Mouse (Mus musculus) right cerebral cortex, postnatal 4 days (tissue): ENCODE measurements around the gene Vmn1r185.
"Not testable (repeated sequence)": the region's sequence is repeated elsewhere in the genome, so short reads cannot be mapped to it uniquely, and the experiment has no call there.

Experiments
- DNase-seq: peaks from one replicate; pipeline ENCODE4 v3.0.0-alpha.2; 2022

Vmn1r185 gene

DNA sequence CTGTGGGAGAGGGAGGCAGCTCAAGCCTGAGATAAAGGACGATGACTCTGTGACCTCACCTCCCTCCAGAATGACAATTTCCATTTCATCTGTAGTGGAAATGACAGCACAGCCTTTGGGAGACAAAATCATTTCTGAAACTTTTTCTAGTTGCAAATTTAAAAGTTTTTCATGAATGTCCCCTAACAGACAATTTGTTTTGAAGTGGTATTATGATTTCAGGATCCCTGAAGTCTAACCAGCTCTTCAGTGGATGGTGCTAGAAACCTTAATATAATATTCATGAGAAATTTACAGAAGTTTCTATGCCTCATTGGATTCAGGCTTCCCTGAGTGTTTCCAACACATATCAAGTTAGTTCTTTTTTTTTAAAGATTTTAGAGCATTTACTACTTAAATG lies at the start of gene Vmn1r185:
Vmn1r185 (minus strand) TSS at position 101 of the 400 bp plus-strand sequence.
- DNase-seq = not testable (repeated sequence)

DNA sequence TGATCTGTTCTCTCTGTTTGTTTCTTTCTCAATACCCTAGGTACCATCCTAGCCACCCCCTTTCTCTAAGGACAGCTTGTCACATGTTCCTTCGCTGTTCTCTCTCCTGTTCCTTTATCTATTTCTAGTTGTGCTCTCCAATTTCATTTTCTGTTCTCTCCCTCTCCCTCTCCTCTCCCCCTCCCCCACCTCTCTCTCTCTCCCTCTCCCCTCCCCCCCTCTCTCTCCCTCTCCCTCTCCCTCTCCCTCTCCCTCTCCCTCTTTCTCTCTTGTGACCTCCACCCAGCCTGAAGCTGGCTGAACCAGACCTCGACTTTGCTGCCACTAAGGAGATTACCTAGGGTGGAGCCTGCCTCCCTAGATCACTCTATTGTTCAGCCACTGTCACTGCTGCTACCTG lies 49.2 kb upstream of the Vmn1r185 start:
- not testable (repeated sequence) for DNase-seq

- no peak for DNase-seq
These were observed 47.7 kb upstream of the Vmn1r185 start for GRCm38 (mm10) chr7:26666011-26666410.

GRCm38 (mm10) chr7:26589774-26590173 lies 28.5 kb downstream of the Vmn1r185 start:
- DNase-seq = no peak

GRCm38 (mm10) chr7:26589077-26589476 lies 29.2 kb downstream of the Vmn1r185 start:
- DNase-seq = no peak
